9 mouse cellular contexts compared by ENCODE assay signal in genomic region chr5:30233979-30234378, GRCm38 (mm10). TPM values are rescaled to one million over a fixed set of nuclear protein-coding genes. Genes with fewer than 3 reads are reported as not detected.
DNase-seq lines count a peak whose midpoint lies in the region; ATAC-seq and TF ChIP-seq lines count a peak whose summit lies in the region.
"Had no signal": no experiment of that assay in that cellular context is flagged by ENCODE, and none has a peak within 500 bp of the region (broad histone marks: within the 10 kb centered on the region; RNA-seq: fewer than 3 reads in every experiment).

No protein-coding gene starts in this region.

- H3K4me1 ChIP-seq in heart, embryonic 14.5 days (ENCODE audit: control insufficient read depth in 2 of 2, insufficient read depth in 2 of 2, low read length in 2 of 2), result peaks cover 0 to 20% of the 10 kb centered on the region in 2 experiments; a peak in 2 of 4 replicates
- peaks cover 21% of the 10 kb centered on the region; the same call in 1 of the 2 replicates for H3K4me1 ChIP-seq in hindbrain, postnatal 0 days (ENCODE audit: insufficient read depth, low read length)
- H3K4me1 ChIP-seq in midbrain, embryonic 15.5 days, result peaks cover 33% of the 10 kb centered on the region

- peak overlapping the region; percentile 93 for H3K4me2 ChIP-seq in heart, embryonic 14.5 days (ENCODE audit: low read length)
- peak overlapping the region; percentile 83 for H3K4me2 ChIP-seq in hindbrain, postnatal 0 days (ENCODE audit: low read depth, low read length)
- peak overlapping the region; percentile 81 for H3K4me2 ChIP-seq in midbrain, embryonic 15.5 days

- 24% methylated on average over 8 of the region's 8 CpGs for WGBS in heart, embryonic 14.5 days
- 51% methylated on average over 8 of the region's 8 CpGs for WGBS in hindbrain, postnatal 0 days
- 74% methylated on average over 8 of the region's 8 CpGs for WGBS in midbrain, embryonic 15.5 days

- no peaks in the 10 kb centered on the region for H3K9me3 ChIP-seq in heart, embryonic 14.5 days (ENCODE audit: control insufficient read depth, low read length)
- no peaks in the 10 kb centered on the region for H3K9me3 ChIP-seq in hindbrain, postnatal 0 days (ENCODE audit: low read length)
- H3K9me3 ChIP-seq in midbrain, embryonic 15.5 days, result no peaks in the 10 kb centered on the region

- no peak overlapping the region for H3K27ac ChIP-seq in heart, embryonic 14.5 days (replicated peaks in 1 of 2; ENCODE audit: control insufficient read depth in 1 of 2, insufficient read depth in 1 of 2, low read depth in 2 of 2, low read length in 2 of 2)
- no peak overlapping the region for H3K27ac ChIP-seq in hindbrain, postnatal 0 days
- H3K27ac ChIP-seq in midbrain, embryonic 15.5 days, result no peak overlapping the region

- DNase-seq in heart, postnatal 36 days, result no peak
- DNase-seq in c-Kit-positive CD71-positive TER-119-negative erythroid progenitor cells, embryonic 14.5 days (ENCODE audit: low read depth), result peak; percentile 29
- DNase-seq in hindbrain, postnatal 0 days (ENCODE audit: low spot score), result no peak
- DNase-seq in cerebellum, postnatal 4 days (ENCODE audit: low spot score in 2 of 2), result no peak
- DNase-seq in thymus, postnatal 25 days, result no peak
- DNase-seq in cerebellum, postnatal 25 days, result no peak

- no peaks in the 10 kb centered on the region for H3K36me3 ChIP-seq in heart, embryonic 14.5 days (ENCODE audit: control insufficient read depth, insufficient read depth, low read length)
- no peaks in the 10 kb centered on the region for H3K36me3 ChIP-seq in hindbrain, postnatal 0 days (ENCODE audit: insufficient read depth, low read length)
- H3K36me3 ChIP-seq in midbrain, embryonic 15.5 days (replicated peaks), result no peaks in the 10 kb centered on the region

- ATAC-seq in heart, embryonic 14.5 days (ENCODE audit: insufficient number of reproducible peaks, insufficient read depth, low FRiP score, low read depth), result no peak
- ATAC-seq in hindbrain, postnatal 0 days, result no peak
- ATAC-seq in midbrain, embryonic 15.5 days (replicated peaks), result no peak

- intact Hi-C loops in heart, postnatal 36 days (cut with DNase I), result loop anchor here (5.0 kb wide), 1 partner anchor 82 kb away; no protein-coding TSS in a partner anchor

- TF ChIP-seq CTCF in hindbrain, postnatal 0 days (IDR thresholded peaks at IDR 0.05; ENCODE audit: low read depth), result no peak

- peak overlapping the region in 1 of 2 experiments; percentile 80; a peak in 2 of 4 replicates for H3K4me3 ChIP-seq in heart, embryonic 14.5 days (ENCODE audit: control insufficient read depth in 1 of 2, insufficient read depth in 1 of 2, low read depth in 1 of 2, low read length in 2 of 2)
- H3K4me3 ChIP-seq in hindbrain, postnatal 0 days (ENCODE audit: low read length), result peak overlapping the region; percentile 90
- peak overlapping the region; percentile 85 for H3K4me3 ChIP-seq in midbrain, embryonic 15.5 days

- no peaks in the 10 kb centered on the region for H3K27me3 ChIP-seq in heart, embryonic 14.5 days (ENCODE audit: control insufficient read depth, insufficient read depth, low read length)
- H3K27me3 ChIP-seq in hindbrain, postnatal 0 days (ENCODE audit: insufficient read depth, low read length), result no peaks in the 10 kb centered on the region
- H3K27me3 ChIP-seq in midbrain, embryonic 15.5 days (replicated peaks), result no peaks in the 10 kb centered on the region

- peak overlapping the region; percentile 83 for H3K9ac ChIP-seq in heart, embryonic 14.5 days (ENCODE audit: low read length)
- peak overlapping the region; percentile 77; the same call in 1 of the 2 replicates for H3K9ac ChIP-seq in hindbrain, postnatal 0 days (replicated peaks; ENCODE audit: low read length)
- no peak overlapping the region; the same call in 1 of the 2 replicates for H3K9ac ChIP-seq in midbrain, embryonic 15.5 days

RNA-seq across cellular contexts. Expression of gene Selenoi, which starts 1.6 kb away (rescaled TPM):
- 18.1 and 18.7 TPM in 2 replicates for polyA plus RNA-seq in heart, embryonic 14.5 days (2014; fragmentation: Nextera tagmentation; extraction: Ambion mirVana)
- 10 to 100 TPM; 15.0 to 17.4 TPM for total RNA-seq in heart, postnatal 36 days (2021)
- 99.5 and 108 TPM in 2 replicates for total RNA-seq in hindbrain, postnatal 0 days (2014; rRNA removed)
- 20.7 and 23.1 TPM in 2 replicates for polyA plus RNA-seq in hindbrain, postnatal 0 days (2015; fragmentation: Nextera tagmentation; extraction: Ambion mirVana)
- 28.0 and 31.1 TPM in 2 replicates for polyA plus RNA-seq in midbrain, embryonic 15.5 days (2015; fragmentation: Nextera tagmentation; extraction: Ambion mirVana)

RNA-seq across cellular contexts. Expression of gene Adgrf3, which starts 28.5 kb away (rescaled TPM):
- 0.45 and 0.86 TPM in 2 replicates for polyA plus RNA-seq in heart, embryonic 14.5 days (2014; fragmentation: Nextera tagmentation; extraction: Ambion mirVana)
- total RNA-seq in heart, postnatal 36 days (2021), result under 1 TPM in 1 of 2 experiments, not detected in 1; 0.08 TPM
- 0.37 TPM in 1 of 2 replicates, not detected in the other for total RNA-seq in hindbrain, postnatal 0 days (2014; rRNA removed)
- polyA plus RNA-seq in hindbrain, postnatal 0 days (2015; fragmentation: Nextera tagmentation; extraction: Ambion mirVana), result not detected in 2 replicates
- not detected in 2 replicates for polyA plus RNA-seq in midbrain, embryonic 15.5 days (2015; fragmentation: Nextera tagmentation; extraction: Ambion mirVana)
- total RNA-seq: hematopoietic stem cell, adult 5-6 weeks had no signal

RNA-seq across cellular contexts. Expression of gene Drc1, which starts 47.2 kb away (rescaled TPM):
- polyA plus RNA-seq in heart, embryonic 14.5 days (2014; fragmentation: Nextera tagmentation; extraction: Ambion mirVana), result not detected in 2 replicates
- total RNA-seq in heart, postnatal 36 days (2021), result under 1 TPM in 1 of 2 experiments, not detected in 1; 0.11 TPM
- total RNA-seq in hindbrain, postnatal 0 days (2014; rRNA removed), result 4.6 and 4.9 TPM in 2 replicates
- 6.6 TPM in 2 replicates for polyA plus RNA-seq in hindbrain, postnatal 0 days (2015; fragmentation: Nextera tagmentation; extraction: Ambion mirVana)
- 7.2 and 7.4 TPM in 2 replicates for polyA plus RNA-seq in midbrain, embryonic 15.5 days (2015; fragmentation: Nextera tagmentation; extraction: Ambion mirVana)
- total RNA-seq: hematopoietic stem cell, adult 5-6 weeks had no signal
